Mouse (Mus musculus): ENCODE data around the gene Zbtb12.
A peak's percentile ranks its signal among the peaks of the same experiment; 100 is the strongest.

Gene Zbtb12

GRCm38 (mm10) chr17:34865981-34866380, 13.3 kb upstream of the Zbtb12 start:
- no peak for DNase-seq (ENCODE audit: low spot score in 2 of 2)

- no peak for DNase-seq (ENCODE audit: low spot score in 2 of 2)
Observed at GRCm38 (mm10) chr17:34874321-34874720, 5.0 kb upstream of the Zbtb12 start.

- DNase-seq (ENCODE audit: low spot score in 2 of 2): no peak
Observed at GRCm38 (mm10) chr17:34881166-34881565, 1.9 kb downstream of the Zbtb12 start.

DNA sequence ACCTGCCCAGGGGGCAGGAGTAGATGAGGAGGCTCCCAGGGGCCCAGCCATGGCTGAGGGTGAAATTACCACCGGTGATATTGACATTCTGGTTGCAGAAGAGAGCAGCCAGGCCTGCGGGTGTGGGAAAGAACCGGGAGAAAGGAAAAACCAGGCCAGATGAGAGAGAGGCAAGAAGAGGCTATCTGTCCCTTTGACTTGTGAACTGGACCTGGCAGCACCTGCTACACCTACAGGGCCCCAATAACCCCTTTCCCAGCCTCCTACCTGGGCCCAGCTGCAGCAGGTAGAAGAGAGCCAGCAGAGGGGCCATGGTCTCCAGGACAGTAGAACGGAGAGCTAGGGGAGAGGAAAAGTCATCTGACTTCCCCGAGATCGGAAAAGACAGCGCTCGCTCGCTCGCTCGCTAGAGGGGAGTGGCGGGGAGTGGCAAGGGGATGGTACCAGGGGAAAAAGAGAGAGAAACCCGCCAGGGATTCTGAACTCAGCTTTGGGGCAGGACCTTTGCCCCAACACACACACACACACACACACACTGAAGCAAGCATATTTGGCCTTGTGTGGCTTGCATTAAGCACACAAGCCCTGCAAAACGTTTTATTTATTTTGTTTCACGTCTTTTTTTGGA, 2.5 kb downstream of the Zbtb12 start, which contains the start of gene Gm20547:
TSS of gene Gm20547 (minus strand) at position 360 of the 628 bp plus-strand sequence.
- no peak for DNase-seq (ENCODE audit: low spot score in 2 of 2)

DNA sequence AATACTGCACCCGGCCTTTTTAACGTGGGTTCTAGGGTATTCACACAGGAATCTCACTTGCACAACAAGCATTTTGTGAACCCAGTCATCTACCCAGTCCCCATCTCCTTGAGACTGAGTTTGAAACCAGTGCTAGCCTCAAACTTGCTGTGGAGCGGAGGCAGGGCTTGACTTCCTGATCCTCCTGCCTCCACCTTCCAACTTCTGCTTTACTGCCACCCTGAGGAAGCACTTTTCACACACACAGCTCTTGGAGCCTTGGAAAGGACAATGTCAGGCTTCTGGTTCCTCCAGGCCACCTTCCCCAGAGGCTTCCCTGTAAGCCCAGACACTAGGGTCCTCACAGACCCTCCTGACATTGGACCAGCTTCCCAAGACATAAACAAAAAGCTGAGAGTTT, 4.0 kb downstream of the Zbtb12 start:
- no peak for DNase-seq (ENCODE audit: low spot score in 2 of 2)

DNA sequence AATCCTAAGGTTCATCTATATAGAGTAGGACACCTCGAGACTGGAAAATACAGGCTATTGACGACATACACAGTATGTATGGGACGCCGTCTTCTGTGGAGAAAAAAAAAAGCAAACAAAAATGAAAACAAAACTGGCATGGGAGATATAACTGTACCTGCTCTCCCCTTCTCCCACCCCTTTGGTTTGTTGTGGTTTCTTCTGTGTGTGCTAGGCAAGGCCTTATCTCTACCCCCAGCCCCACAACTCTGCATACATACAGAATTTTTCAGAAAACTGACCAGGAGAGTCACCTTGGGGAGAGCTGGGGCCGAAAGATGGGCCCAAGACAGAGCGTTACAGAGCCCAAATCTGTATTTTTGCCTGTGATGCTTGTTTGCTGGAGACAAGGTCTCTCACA, 5.4 kb downstream of the Zbtb12 start:
- no peak for DNase-seq (ENCODE audit: low spot score in 2 of 2)

GRCm38 (mm10) chr17:34885615-34886014, 6.3 kb downstream of the Zbtb12 start:
- DNase-seq (ENCODE audit: low spot score in 2 of 2): no peak

GRCm38 (mm10) chr17:34887942-34888341, 8.7 kb downstream of the Zbtb12 start:
- no peak for DNase-seq (ENCODE audit: low spot score in 2 of 2)

GRCm38 (mm10) chr17:34890074-34890743, 10.9 kb downstream of the Zbtb12 start:
- no peak for DNase-seq (ENCODE audit: low spot score in 2 of 2)

GRCm38 (mm10) chr17:34891377-34891776, 12.1 kb downstream of the Zbtb12 start:
- no peak for DNase-seq (ENCODE audit: low spot score in 2 of 2)

DNA sequence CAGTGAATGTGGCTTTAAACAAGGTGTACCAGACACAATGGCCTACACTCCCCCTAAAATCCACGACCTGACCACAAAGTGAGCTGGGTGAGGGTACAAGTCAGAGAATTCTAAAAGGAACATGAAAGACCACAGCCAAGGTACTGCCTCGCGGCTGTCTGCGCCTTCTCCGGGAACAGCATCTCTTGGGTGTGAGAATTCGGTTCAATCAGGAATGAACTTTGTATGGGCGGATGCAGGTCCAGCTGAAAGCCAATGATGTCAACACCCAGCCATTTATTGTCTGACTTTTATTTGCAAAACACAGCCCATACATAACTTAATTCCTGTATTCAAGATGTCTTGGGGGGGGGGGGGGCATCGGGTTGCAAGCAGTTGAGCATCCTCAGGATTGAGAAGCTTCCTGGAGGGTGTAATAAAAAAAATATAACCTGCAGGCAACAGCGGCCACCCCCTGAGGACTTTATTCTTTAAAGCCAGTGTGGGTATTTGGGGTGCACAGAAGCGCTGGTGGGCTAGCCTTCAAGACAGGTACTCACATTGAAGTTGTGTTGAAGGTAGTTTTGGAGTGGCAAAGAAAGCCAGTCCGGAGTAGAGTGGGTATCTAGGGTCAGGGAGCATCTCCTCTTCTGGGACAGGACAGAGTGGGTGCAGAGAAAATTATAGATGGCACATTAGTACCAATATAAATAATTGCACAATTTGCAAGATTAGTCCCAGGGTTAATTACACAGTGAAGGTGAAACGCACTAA, 14.0 kb downstream of the Zbtb12 start:
- no peak for DNase-seq (ENCODE audit: low spot score in 2 of 2)

- DNase-seq (ENCODE audit: low spot score in 2 of 2): peak; percentile 90 to 95
Observed at GRCm38 (mm10) chr17:34894074-34894597, 14.9 kb downstream of the Zbtb12 start.

- DNase-seq (ENCODE audit: low spot score in 2 of 2): peak; percentile 52 to 77
Observed at GRCm38 (mm10) chr17:34894801-34895530, 15.7 kb downstream of the Zbtb12 start.

- DNase-seq (ENCODE audit: low spot score in 2 of 2): no peak
Observed at GRCm38 (mm10) chr17:34895724-34896123, 16.4 kb downstream of the Zbtb12 start.

GRCm38 (mm10) chr17:34896366-34896765, 17.1 kb downstream of the Zbtb12 start:
- DNase-seq (ENCODE audit: low spot score in 2 of 2): no peak

- DNase-seq (ENCODE audit: low spot score in 2 of 2): peak in 1 of 2 experiments; percentile 67
Observed at GRCm38 (mm10) chr17:34897373-34898159, 18.3 kb downstream of the Zbtb12 start.

GRCm38 (mm10) chr17:34898160-34898586, 18.9 kb downstream of the Zbtb12 start, which contains the start of the genes C2 and Ehmt2:
TSS of gene C2 (minus strand) at chr17:34898265.
TSS of gene Ehmt2 (plus strand) at chr17:34898469.
- peak; percentile 75 to 89 for DNase-seq (ENCODE audit: low spot score in 2 of 2)

GRCm38 (mm10) chr17:34898706-34899052, 19.4 kb downstream of the Zbtb12 start:
- peak in 1 of 2 experiments; percentile 71 for DNase-seq (ENCODE audit: low spot score in 2 of 2)

GRCm38 (mm10) chr17:34899053-34899889, 20.0 kb downstream of the Zbtb12 start:
- DNase-seq (ENCODE audit: low spot score in 2 of 2): peak; percentile 45 to 80

DNA sequence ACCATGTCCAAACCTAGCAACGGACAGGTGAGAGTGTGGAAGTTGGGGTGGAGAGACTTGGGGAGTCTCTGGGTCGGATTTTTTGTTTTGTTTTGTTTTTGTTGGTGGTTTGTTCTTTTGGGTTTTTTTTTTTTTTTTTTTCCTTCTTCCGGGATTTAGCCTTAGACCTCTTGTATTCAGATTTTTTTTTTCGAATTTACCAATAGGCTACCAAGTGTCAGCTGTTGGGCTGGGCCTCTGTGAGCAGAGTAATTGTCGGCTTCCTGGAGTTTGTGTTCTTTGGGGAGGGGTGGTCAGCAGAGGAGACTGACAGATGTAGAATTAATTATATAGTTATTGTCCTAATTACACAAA, 20.6 kb downstream of the Zbtb12 start:
- DNase-seq (ENCODE audit: low spot score in 2 of 2): no peak

Data from spleen, postnatal 4 days (tissue).